Mouse (Mus musculus): ENCODE data around the gene Acp7. TPM values are rescaled to one million over a fixed set of nuclear protein-coding genes. Genes with fewer than 3 reads are reported as not detected.
A peak's percentile ranks its signal among the peaks of the same experiment; 100 is the strongest.

Acp7 gene
- polyA plus RNA-seq, 1 experiment from 2014 or later: not detected

DNA sequence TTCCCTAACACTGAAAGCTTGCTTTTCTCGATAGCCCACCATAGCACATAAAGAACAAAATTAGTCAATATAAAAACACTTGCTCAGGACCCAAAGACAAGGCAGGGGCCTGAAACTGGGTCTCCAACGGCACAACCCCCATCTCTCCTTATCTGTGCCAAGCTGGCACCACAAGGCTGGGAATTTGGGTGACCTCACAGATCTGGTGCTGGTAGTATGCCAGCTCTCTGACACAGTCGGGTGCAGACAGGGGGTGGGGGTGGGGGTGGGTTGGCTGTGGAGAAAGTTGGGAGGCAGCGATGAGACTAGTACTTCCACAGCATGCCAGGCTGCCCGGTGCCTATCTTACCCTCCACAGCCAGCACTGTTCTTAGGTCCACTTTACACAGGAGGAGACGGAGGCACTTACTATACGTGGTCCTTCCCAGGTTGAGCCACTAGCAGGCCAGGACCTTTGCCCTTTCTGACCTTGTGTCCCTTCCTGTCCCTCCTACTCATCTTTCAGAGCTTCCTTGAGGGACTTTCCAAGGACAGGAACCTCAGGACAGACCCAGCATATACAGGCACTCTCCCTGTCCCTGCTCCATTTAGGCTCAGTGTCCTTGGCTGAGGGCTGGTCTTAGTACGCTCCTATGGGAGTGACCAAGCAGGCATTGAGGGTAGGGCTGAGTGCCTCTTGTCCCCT lies 35.2 kb downstream of the Acp7 start:
- Histone ChIP-seq H3K4me2 (ENCODE audit: low read depth, low read length) (peak overlapping the region; percentile 81), H3K4me1 (ENCODE audit: control insufficient read depth, insufficient read depth, low read length) (peaks cover 61% of the 10 kb centered on the region), H3K9ac (ENCODE audit: low read depth, low read length) (peak overlapping the region; percentile 53; the same call in 1 of the 2 replicates), H3K27me3 (replicated peaks; ENCODE audit: control insufficient read depth, insufficient read depth, low read length) (no peaks in the 10 kb centered on the region), H3K4me3 (ENCODE audit: low read length) (peak overlapping the region; percentile 70), H3K27ac (ENCODE audit: low read length) (peak overlapping the region; percentile 94), H3K9me3 (ENCODE audit: control insufficient read depth, low read length) (no peaks in the 10 kb centered on the region), H3K36me3 (ENCODE audit: control insufficient read depth, insufficient read depth, low read length) (no peaks in the 10 kb centered on the region)
- ATAC-seq: peak; percentile 15; the same call in 1 of the 2 replicates
- WGBS: 64% methylated on average over 8 of the region's 8 CpGs

DNA sequence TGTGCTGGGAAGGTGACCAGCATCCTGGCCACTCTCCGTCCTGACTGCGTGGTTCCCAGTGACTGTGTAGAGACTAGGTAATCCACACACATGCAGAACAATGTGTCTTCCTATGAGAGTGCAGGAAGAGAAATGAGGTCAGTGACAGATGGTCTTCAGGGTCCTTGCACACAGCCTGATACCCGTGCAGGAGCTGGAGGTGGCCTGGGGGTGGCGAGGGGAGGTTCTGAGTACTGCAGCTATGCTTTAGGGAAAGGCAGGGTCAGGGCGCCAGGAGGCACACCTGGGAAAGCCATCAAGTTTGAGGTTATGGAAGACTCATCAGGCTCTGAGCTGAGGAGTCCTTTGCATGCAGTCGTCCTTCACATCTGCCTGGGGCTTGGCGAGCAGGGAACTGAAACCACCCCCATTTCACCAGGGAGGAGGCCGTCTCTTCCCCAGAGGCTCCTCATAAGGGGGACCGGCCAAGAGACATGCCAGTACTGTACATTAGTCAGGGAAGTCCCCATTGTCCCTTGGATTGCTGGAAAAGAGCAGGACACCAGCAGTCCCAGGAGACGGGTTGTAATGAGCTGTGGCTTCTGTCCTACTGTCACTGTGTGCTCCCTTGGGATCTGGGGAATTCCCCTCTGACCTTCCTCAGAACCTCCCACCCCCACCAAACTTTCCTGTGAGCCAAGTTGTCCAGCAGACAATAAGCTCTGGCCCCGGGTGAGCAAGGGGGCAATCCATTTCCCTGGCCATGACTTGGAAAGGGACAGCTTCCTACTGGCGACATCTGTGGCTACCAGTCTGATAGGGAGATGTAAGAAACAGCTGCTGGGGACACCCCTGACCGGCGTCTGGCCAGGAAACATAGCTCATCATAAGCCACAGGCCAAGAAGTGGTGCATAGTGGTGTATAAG lies 37.7 kb downstream of the Acp7 start:
- Histone ChIP-seq H3K4me2 (ENCODE audit: low read depth, low read length) (no peak overlapping the region), H3K4me1 (ENCODE audit: control insufficient read depth, insufficient read depth, low read length) (peaks cover 74% of the 10 kb centered on the region), H3K9ac (ENCODE audit: low read depth, low read length) (peak overlapping the region; percentile 38; the same call in 1 of the 2 replicates), H3K4me3 (ENCODE audit: low read length) (no peak overlapping the region), H3K36me3 (ENCODE audit: control insufficient read depth, insufficient read depth, low read length) (no peaks in the 10 kb centered on the region), H3K27ac (ENCODE audit: low read length) (peak overlapping the region; percentile 15; the same call in 1 of the 2 replicates), H3K9me3 (ENCODE audit: control insufficient read depth, low read length) (no peaks in the 10 kb centered on the region), H3K27me3 (replicated peaks; ENCODE audit: control insufficient read depth, insufficient read depth, low read length) (no peaks in the 10 kb centered on the region)
- WGBS: 44% methylated on average over 14 of the region's 14 CpGs
- ATAC-seq: no peak

DNA sequence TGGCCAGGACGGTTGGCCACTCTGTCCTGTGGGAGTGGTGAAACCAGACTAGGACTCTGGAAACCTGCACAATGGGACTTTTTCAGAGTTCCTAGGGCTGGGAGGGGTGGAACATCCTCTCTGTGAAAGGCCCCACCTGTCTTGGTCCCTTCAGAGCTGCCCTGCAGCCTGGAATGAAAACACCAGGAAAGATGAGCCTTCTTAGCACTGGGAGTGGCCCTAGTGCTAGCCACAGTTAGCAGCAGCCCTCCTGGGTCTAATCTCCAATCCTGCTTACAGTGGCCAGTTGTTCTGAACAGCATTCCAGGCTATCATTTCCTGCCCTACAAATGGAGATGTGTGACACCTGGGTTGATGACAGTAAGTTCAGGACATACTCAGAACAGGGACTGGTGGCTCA lies 39.3 kb downstream of the Acp7 start:
- H3K36me3 ChIP-seq (ENCODE audit: control insufficient read depth, insufficient read depth, low read length): no peaks in the 10 kb centered on the region
- H3K27ac ChIP-seq (ENCODE audit: low read length): no peak overlapping the region; the same call in 1 of the 2 replicates
- H3K4me1 ChIP-seq (ENCODE audit: control insufficient read depth, insufficient read depth, low read length): peaks cover 86% of the 10 kb centered on the region
- 65% methylated on average over 1 of the region's 1 CpGs for WGBS
- H3K9me3 ChIP-seq (ENCODE audit: control insufficient read depth, low read length): no peaks in the 10 kb centered on the region
- ATAC-seq: no peak
- H3K9ac ChIP-seq (ENCODE audit: low read depth, low read length): no peak overlapping the region
- H3K4me2 ChIP-seq (ENCODE audit: low read depth, low read length): no peak overlapping the region
- no peak overlapping the region for H3K4me3 ChIP-seq (ENCODE audit: low read length)
- H3K27me3 ChIP-seq (replicated peaks; ENCODE audit: control insufficient read depth, insufficient read depth, low read length): no peaks in the 10 kb centered on the region

DNA sequence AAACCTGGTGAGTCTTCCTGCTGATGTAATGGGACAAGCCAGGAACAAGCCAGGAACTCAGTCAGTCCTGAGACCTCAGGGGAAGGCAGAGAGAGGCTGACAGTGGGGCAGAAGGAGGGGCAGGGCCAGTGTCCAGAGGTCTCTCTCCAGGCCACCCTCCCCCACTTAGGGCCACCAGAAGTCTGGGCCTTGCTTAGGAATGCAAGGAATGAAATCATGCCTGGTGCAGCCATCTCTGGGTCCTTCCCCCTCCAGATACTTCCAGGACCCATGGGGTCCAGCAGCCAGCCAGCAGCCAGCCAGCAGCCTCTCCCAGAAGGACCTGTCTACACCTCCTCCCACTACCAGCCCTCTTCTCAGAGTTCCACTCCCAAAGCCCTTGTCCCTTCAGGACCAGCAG lies 43.5 kb downstream of the Acp7 start:
- Histone ChIP-seq H3K36me3 (ENCODE audit: control insufficient read depth, insufficient read depth, low read length) (no peaks in the 10 kb centered on the region), H3K4me3 (ENCODE audit: low read length) (no peak overlapping the region), H3K4me1 (ENCODE audit: control insufficient read depth, insufficient read depth, low read length) (peaks cover 80% of the 10 kb centered on the region), H3K9me3 (ENCODE audit: control insufficient read depth, low read length) (no peaks in the 10 kb centered on the region), H3K9ac (ENCODE audit: low read depth, low read length) (0 out of 2 replicates have a peak overlapping the region, but pooled peaks have one; percentile 32), H3K4me2 (ENCODE audit: low read depth, low read length) (no peak overlapping the region), H3K27me3 (replicated peaks; ENCODE audit: control insufficient read depth, insufficient read depth, low read length) (no peaks in the 10 kb centered on the region), H3K27ac (ENCODE audit: low read length) (no peak overlapping the region)
- no peak for ATAC-seq

DNA sequence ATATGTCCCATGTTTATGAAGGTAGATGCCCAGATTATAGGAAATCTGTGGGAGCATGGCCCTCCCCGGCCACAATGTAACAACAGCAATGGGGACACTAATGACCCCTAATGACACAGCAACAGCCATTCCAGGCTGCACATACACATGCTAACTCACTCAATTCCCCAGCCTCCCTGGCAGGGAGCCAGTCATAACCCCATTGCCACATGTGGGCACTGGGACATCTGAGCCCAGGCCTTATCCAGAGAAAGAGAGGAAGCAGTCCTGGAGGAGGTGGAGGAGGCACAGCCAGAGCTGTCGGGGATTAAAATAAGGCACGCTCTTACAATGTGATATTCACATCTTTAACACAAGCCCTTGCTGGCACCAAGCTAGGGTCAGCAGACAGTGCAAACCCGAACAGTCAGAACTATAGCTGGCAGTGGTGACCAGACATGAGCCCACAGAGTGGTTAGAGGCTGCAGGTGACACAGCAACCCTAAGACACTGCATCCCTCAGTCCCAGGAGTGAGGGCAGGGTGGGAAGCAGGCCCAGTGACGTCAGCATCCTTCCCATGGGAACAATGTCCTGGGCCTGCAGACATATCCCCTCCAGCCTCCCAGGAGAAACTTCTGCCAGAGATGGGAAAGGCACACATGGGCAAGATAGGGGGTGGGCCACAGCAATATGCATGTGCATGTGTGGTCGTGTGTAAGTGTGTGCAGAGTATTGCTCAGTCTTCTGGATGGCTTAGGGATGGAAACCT lies 44.3 kb downstream of the Acp7 start:
- H3K4me1 ChIP-seq (ENCODE audit: control insufficient read depth, insufficient read depth, low read length): peaks cover 78% of the 10 kb centered on the region
- no peak for ATAC-seq
- no peak overlapping the region for H3K4me3 ChIP-seq (ENCODE audit: low read length)
- no peaks in the 10 kb centered on the region for H3K36me3 ChIP-seq (ENCODE audit: control insufficient read depth, insufficient read depth, low read length)
- H3K27me3 ChIP-seq (replicated peaks; ENCODE audit: control insufficient read depth, insufficient read depth, low read length): no peaks in the 10 kb centered on the region
- no peak overlapping the region for H3K9ac ChIP-seq (ENCODE audit: low read depth, low read length)
- peak overlapping the region; percentile 26; the same call in 1 of the 2 replicates for H3K27ac ChIP-seq (ENCODE audit: low read length)
- 66% methylated on average over 6 of the region's 6 CpGs for WGBS
- H3K4me2 ChIP-seq (ENCODE audit: low read depth, low read length): no peak overlapping the region
- no peaks in the 10 kb centered on the region for H3K9me3 ChIP-seq (ENCODE audit: control insufficient read depth, low read length)

DNA sequence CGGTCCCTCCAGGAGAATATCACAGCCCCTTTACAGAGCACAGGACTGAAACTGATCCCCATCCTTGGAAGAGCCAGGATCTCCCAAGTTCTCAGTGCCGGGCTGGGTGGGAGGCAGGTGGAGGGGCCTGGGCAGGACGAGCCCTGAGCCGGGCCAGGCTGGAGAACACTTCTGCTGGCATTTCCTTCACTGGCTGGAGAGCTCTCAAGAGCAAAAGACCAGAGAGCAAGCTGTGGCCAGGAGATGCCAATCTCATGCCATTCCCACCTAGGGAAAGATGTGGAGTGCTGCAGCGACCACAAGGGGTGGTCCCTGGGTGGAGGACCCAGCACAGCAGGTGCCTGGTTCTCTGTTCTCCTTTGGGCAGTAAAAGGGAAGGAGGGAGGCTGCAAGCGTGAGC lies 46.1 kb downstream of the Acp7 start:
- peak overlapping the region; percentile 88 for H3K27ac ChIP-seq (ENCODE audit: low read length)
- H3K4me3 ChIP-seq (ENCODE audit: low read length): no peak overlapping the region
- no peaks in the 10 kb centered on the region for H3K27me3 ChIP-seq (replicated peaks; ENCODE audit: control insufficient read depth, insufficient read depth, low read length)
- H3K4me1 ChIP-seq (ENCODE audit: control insufficient read depth, insufficient read depth, low read length): peaks cover 70% of the 10 kb centered on the region
- no peak for ATAC-seq
- no peak overlapping the region for H3K4me2 ChIP-seq (ENCODE audit: low read depth, low read length)
- no peaks in the 10 kb centered on the region for H3K9me3 ChIP-seq (ENCODE audit: control insufficient read depth, low read length)
- WGBS: 69% methylated on average over 6 of the region's 6 CpGs
- no peaks in the 10 kb centered on the region for H3K36me3 ChIP-seq (ENCODE audit: control insufficient read depth, insufficient read depth, low read length)
- H3K9ac ChIP-seq (ENCODE audit: low read depth, low read length): peak overlapping the region; percentile 46

DNA sequence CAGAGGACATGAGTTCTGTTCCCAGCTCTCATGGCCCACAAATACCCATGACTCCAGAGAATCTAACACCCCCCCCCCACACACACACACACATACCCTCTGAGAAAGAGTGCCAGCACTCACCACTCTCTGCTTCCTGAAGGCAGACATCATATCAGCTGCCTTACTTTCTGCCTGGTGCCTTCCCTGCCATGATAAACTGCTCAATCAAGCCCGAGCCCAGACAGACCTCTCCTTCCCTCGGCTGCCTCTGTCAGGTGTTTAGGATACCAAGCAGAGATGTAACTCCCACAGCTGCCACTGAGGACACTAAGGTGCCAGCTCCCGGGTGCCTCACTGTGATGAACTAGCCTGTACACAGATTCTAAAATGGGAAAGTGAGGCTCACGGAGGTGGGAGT lies 46.7 kb downstream of the Acp7 start:
- H3K9ac ChIP-seq (ENCODE audit: low read depth, low read length): peak overlapping the region; percentile 46; the same call in 1 of the 2 replicates
- H3K4me3 ChIP-seq (ENCODE audit: low read length): no peak overlapping the region
- no peak for ATAC-seq
- H3K36me3 ChIP-seq (ENCODE audit: control insufficient read depth, insufficient read depth, low read length): no peaks in the 10 kb centered on the region
- 48% methylated on average over 4 of the region's 4 CpGs for WGBS
- no peaks in the 10 kb centered on the region for H3K9me3 ChIP-seq (ENCODE audit: control insufficient read depth, low read length)
- peaks cover 74% of the 10 kb centered on the region for H3K4me1 ChIP-seq (ENCODE audit: control insufficient read depth, insufficient read depth, low read length)
- no peaks in the 10 kb centered on the region for H3K27me3 ChIP-seq (replicated peaks; ENCODE audit: control insufficient read depth, insufficient read depth, low read length)
- H3K4me2 ChIP-seq (ENCODE audit: low read depth, low read length): peak overlapping the region; percentile 32; the same call in 1 of the 2 replicates
- H3K27ac ChIP-seq (ENCODE audit: low read length): peak overlapping the region; percentile 88

DNA sequence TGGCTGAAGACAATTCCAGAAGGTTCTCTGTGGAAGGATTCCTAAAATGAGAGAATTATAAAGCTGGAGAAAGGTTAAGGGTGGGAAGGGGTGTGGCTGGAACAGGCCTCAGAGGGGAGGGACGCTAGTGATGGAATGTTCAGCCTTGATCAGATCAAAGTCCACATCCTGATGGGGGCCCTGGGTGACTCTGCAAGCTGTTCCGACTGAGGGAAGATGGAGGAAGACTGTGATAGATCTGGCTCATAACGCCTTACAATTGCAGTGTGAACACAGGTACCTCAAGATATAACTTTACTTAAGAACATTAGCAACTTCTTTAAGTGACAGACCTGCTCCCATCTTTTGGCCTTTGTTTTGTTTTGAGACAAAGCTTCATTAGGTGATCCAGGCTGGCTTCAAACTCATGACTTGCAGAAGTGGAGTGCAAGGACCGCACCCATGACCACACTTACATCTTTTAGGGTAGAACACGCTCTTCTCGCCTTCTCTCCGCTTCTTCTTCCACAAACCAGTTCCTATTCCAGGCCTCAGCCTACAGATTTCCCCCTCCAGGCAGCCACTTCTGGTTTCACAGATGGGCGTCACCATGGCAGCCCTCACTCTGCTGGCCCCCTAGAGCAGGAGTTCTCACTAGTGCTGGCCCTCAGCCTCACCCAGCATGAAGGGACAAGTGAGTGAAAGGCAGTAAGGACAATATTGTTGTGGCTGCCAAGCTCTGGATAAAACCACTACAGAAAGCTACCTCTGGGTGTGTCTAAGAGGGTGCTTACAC lies 47.4 kb downstream of the Acp7 start:
- WGBS: 62% methylated on average over 8 of the region's 8 CpGs
- 0 out of 2 replicates have a peak overlapping the region, but pooled peaks have one; percentile 30 for H3K9ac ChIP-seq (ENCODE audit: low read depth, low read length)
- ATAC-seq: peak; percentile 82

More for the DNA sequence above, 47.4 kb downstream of the Acp7 start:
- Histone ChIP-seq H3K4me3 (ENCODE audit: low read length) (peak overlapping the region; percentile 4; the same call in 1 of the 2 replicates), H3K4me2 (ENCODE audit: low read depth, low read length) (peak overlapping the region; percentile 46), H3K27me3 (replicated peaks; ENCODE audit: control insufficient read depth, insufficient read depth, low read length) (no peaks in the 10 kb centered on the region), H3K27ac (ENCODE audit: low read length) (peak overlapping the region; percentile 88), H3K36me3 (ENCODE audit: control insufficient read depth, insufficient read depth, low read length) (no peaks in the 10 kb centered on the region), H3K9me3 (ENCODE audit: control insufficient read depth, low read length) (no peaks in the 10 kb centered on the region), H3K4me1 (ENCODE audit: control insufficient read depth, insufficient read depth, low read length) (peaks cover 80% of the 10 kb centered on the region)

Data from intestine, embryonic 16.5 days (tissue).